Mouse (Mus musculus) G1E (cell line): ENCODE results near the gene Fndc1.

ENCODE experiments used
- CTCF ChIP-seq: IDR thresholded peaks from 2 replicates; pipeline ENCODE4 v1.5.1; 2012; ENCODE audit warnings: low read depth, low read length, inconsistent platforms, mixed read lengths
- GATA1 ChIP-seq: IDR thresholded peaks from 2 replicates; pipeline ENCODE4 v1.6.1; 2012; ENCODE audit warnings: borderline replicate concordance, low read length, inconsistent platforms, mixed read lengths
- POLR2AphosphoS5 ChIP-seq: IDR thresholded peaks from 2 replicates; pipeline ENCODE4 v1.6.1; 2012; ENCODE audit warnings: low read depth, low read length, inconsistent platforms; ENCODE audit not compliant: insufficient replicate concordance

DNA sequence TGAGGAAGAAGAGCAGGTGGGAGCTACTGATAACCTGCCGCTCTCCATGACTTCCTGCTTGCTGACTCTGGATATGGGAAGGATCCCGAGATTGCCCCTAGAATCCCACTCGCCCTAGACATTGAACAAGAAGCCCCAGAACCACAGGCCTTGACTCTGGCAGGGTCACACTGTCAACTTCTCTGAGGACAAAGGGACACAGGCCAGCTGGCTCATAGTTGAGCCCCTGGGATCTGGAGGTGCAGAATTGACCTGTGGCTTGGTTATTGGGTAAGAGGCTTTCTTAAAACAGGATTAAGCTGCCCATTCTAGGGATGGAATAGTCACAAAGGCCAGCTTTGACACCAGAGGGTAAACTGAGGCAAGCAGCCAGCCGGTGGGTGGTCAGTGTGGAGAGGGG, 136.8 kb downstream of the Fndc1 start:
- TF ChIP-seq CTCF (no peak), GATA1 (no peak), POLR2AphosphoS5 (no peak)
